Mouse (Mus musculus) right cerebral cortex, postnatal 4 days (tissue): ENCODE results near the gene Mbd4.
"Not testable (repeated sequence)": the region's sequence is repeated elsewhere in the genome, so short reads cannot be mapped to it uniquely, and the experiment has no call there.

Experiments used
- DNase-seq: peaks from one replicate; pipeline ENCODE4 v3.0.0-alpha.2; 2022

Mbd4 gene

DNA sequence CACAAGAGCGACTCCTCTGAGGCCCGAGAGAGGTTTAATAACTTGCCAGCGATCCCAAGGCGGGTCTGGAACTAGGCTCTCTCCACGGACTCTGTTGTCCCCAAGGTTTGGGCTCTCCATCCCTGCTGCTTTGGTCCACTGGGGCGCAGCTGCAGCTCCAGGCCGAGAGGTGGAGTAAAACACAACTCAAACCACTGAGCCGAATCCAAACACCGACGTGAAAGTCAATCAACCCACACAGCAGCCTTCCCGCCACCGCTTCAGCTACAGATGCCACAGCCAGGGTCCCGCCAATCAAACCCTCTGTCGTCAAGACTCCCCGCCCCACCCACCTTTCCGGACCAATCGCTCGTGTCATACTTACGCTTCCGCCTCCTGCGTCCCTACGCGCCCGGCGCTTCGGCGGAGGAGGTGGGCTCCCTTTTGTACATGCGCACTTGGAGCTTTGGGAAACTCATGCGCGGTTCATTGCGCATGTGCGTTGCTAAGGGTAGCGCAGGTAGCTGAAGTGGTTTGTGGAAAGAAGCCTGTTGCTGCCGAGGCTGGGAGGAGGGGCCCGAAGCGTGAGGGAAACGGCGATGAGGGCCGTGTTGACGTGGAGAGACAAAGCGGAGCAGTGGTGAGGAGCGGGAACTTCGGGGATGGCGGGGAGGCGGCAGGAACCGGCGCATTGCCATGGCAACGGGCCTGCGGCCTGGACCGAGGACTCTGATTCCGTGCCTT, at the start of gene Mbd4, which contains the start of gene Ift122:
Gene Mbd4 (minus strand): TSS at position 281 of the 723 bp plus-strand sequence.
Gene Ift122 (plus strand): TSS at position 380 of the 723 bp plus-strand sequence.
- peak; percentile 94 for DNase-seq

DNA sequence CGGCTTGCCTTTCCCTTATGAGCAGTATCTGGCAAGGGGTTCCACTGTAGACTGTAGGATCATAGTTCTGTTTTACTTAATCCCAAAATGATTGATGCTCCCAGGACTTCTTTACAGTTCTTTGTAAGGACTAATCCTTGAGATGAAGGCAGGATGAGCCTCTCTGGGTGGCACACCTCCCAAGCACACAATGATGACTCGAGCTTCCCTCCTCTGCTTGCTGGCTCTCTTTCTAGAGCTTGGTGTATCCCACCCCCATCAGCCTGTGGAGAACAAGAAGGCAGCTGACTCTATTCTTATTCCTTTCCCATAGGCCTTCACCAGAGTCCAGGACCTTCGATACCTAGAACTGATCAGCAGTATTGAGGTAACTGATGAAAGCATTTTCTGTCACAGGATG, 49.4 kb upstream of the Mbd4 start:
- no peak for DNase-seq

- no peak for DNase-seq
Measured at GRCm38 (mm10) chr6:115901489-115901931, 48.3 kb upstream of the Mbd4 start.

DNA sequence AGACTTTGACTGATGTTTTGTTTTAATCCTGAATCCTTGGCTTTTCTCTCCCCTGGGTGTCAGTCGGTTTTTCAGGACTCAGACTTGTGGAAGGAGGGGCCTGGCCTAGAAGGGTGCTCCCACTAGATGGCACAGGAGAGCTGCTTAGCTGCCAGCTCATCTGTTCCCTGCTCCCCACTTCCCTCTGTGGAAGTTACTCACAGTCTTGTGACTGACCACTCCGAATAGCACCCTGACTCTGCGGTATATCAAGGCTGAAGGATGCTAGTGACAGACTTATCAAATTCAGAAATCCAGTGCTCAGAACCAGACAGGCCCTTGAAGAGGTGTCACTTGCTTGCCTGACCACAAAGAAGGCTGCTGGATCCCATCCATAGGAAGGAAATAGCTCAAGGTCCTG, 47.9 kb upstream of the Mbd4 start:
- DNase-seq: peak; percentile 75

GRCm38 (mm10) chr6:115897926-115898520, 44.9 kb upstream of the Mbd4 start:
- DNase-seq: no peak

DNA sequence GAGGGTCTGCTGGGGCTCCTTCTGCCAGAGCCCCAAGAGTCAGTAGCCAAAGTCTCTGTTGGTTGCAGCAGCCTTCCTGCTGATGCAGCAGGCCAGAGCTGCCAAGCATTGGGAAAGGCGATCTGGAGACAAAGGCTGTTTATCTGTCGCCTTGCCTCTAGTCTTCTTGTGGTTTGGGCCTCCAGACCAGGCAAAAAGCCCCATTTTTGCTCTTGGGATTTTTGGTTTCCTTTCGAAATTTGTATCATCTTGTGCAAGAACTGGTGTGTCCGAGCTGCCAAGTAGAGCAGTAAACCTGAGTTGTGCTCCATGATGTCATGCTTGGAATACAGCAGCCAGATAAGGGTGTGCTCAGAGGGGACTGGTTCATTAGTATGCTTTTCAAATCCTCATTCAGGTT, 43.9 kb upstream of the Mbd4 start:
- no peak for DNase-seq

DNA sequence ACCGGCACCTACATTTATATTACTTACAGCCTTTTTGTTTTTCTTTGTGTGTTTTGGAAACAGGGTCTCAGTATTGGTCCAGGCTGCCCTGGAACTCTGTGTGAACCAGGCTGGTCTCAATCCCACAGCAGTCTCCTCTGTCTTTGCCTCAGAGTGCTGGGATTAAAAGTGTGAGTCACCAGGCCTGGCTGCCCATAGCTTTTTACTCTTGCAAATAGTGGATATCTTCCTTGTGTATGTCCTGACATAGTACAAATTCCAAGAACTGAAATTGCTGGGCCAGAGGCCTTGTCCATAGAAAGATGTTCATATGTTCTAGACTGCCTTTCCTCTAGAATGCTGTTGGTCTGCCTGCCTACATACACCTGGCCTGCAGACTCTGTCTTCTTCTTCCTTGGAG, 43.2 kb upstream of the Mbd4 start:
- no peak for DNase-seq

DNA sequence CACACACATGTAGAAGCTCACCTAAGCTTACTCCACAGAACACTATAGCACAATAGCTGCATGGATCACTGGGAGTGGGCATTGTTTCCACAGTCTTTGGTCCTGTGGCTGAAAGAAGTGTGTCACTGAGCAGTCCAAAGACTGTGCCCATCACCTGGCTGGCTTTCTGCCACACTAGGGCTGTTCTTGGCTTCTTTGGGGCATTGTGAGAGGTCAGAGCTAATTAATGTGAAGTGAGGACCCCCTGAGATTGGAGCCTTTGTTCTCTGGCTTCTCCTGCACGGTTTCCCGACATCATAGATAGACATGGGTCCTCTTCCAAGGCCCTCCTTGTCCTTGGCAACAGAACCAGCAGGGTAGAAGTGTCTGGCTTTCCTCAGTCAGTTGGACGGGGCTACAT, 39.2 kb upstream of the Mbd4 start:
- DNase-seq: no peak

DNA sequence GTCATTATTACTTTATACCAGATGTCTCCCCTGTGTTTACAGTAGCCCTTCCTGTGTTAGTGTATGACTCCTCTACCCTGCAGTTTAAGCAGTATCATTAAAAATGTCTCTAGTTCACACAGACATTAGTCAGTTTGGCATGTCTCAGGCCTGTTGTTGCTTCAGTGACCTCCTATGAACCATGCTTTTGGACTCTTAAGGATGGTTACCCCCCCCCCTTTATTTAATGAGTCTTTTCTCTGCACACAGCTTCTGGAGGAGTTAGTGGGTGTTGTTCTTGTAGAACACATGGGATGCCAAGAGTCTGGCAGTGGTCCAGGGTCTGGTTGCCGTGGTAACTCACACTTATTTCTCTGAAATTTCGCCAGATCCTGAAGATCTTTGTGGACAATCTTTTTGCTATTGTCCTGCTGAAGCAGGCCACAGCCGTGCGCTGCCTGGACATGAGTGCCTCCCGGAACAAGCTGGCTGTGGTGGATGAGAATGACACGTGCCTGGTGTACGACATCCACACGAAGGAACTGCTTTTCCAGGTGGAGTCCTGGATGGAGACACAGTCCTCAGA, 38.4 kb upstream of the Mbd4 start:
- DNase-seq: peak; percentile 93

GRCm38 (mm10) chr6:115891061-115891460, 37.9 kb upstream of the Mbd4 start:
- no peak for DNase-seq

GRCm38 (mm10) chr6:115890601-115891000, 37.4 kb upstream of the Mbd4 start:
- no peak for DNase-seq

DNA sequence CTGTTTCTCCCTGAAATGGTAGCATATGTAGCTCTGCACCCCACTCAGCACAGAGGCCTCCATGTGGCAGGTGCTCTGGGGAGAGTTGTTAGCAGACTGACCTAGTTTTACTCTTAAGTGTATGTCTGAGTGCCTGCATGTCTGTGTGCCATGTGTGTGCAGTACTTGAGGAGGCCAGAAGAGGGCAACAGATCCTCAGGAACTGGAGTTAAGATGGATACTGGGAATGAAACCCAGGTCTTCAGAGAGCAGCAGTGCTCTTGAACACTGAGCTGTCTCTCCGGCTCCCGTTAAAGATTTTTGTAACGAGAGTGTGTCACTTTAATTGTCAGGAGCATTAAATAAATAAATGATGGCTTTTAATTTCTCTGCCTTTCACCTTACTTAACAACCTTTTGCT, 35.1 kb upstream of the Mbd4 start:
- peak; percentile 41 for DNase-seq

DNA sequence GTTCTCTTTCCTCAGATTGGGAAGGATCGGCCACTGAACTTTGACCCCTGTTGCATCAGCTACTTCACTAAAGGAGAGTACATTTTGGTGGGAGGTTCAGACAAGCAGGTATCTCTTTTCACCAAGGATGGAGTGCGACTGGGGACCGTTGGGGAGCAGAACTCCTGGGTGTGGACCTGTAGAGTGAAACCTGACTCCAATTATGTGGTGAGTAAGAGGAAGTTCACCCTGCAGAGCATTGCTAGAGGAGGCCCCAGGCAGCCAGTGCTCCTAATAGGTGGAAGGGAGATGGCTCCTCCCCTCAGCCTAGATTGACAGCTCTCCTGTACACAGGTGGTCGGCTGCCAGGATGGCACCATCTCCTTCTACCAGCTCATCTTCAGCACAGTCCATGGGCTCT, 33.7 kb upstream of the Mbd4 start:
- DNase-seq: no peak

GRCm38 (mm10) chr6:115884018-115884417, 30.8 kb upstream of the Mbd4 start:
- no peak for DNase-seq

GRCm38 (mm10) chr6:115880751-115881150, 27.6 kb upstream of the Mbd4 start:
- no peak for DNase-seq

- DNase-seq: no peak
Measured at GRCm38 (mm10) chr6:115879736-115880135, 26.6 kb upstream of the Mbd4 start.

GRCm38 (mm10) chr6:115878694-115879093, 25.5 kb upstream of the Mbd4 start:
- DNase-seq: no peak

DNA sequence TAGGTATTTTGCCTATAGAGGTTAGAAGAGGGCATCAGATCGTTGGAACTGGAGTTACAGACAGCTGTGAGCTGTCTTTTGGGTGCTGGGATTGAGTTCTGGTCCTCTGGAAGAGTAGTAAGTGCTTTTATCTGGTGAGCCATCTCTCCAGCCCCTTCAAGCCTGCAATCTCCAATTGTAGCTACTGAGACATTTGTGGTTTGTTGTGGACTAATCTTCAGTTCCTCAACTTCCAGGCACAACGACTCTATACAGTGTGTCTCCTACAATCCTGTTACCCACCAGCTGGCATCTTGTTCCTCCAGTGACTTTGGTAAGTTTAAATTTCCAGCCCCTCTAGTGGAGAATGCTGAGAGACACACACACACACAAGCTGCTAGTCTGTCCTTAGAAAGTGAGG, 24.1 kb upstream of the Mbd4 start:
- no peak for DNase-seq

DNA sequence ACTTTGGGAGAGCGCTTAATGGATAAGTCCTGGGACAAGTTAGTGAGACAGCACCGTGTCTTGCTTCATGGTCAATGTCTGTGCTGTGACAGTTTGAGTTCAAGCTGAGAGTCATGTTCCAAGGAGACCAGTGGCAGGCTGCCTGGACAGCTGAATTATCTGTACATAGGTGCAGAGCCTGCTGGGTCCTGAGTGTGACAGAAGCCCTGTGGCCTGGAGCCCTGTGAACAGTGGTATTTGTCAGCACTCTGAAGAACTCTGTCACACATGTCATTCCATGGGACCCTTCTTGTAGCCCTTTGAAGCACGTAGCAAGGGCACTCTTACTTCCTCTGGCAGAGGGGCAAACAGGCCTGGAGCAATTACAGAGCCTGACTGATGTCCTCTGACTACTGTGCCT, 18.1 kb upstream of the Mbd4 start:
- not testable (repeated sequence) for DNase-seq

GRCm38 (mm10) chr6:115867157-115867556, 14.0 kb upstream of the Mbd4 start:
- not testable (repeated sequence) for DNase-seq

DNA sequence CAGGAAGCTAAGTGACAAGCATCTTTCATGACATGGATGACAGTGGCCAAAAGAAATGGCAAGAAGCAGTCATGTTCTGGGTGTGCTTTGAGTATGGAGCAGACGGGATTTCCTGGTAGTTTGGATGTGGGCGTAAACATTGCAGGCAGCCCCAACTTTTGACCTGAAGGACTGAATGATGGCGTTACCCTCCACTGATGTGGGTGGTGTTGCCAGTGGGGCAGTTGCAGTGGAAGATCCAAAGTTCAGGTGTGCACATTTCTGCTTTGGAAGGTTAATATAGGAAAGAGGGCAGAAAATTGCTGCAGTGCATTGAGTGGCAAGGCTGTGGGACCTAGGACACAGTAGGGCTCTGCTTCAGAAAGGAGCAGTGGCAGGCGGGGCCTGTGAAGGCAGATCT, 12.1 kb upstream of the Mbd4 start:
- no peak for DNase-seq

- DNase-seq: no peak
Measured at GRCm38 (mm10) chr6:115863340-115863841, 10.2 kb upstream of the Mbd4 start.

DNA sequence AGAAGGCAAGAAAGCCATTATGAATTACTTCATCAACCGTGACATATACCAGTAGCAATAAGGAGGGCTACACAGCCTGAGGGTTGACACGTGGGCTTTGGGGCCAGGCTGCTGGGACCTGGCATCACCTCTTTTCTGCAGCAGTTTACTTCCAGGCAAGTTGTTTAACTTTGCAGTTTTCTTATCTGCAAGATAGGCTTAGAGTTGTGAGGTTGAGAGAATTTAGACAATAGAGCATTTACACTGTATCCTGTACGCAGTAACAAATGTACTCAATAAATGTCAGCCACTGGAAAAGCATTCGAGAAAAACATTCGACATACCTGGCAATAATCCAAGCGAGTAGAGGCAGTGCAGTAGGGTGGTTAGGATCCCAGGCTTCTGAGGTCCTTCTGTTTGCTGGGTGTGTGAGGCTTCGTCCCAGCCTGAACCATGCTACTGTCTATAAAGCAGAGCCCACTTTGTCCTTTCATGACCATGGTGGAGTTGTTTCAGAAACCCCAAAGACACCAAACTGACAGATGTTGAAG, 6.9 kb upstream of the Mbd4 start:
- no peak for DNase-seq

DNA sequence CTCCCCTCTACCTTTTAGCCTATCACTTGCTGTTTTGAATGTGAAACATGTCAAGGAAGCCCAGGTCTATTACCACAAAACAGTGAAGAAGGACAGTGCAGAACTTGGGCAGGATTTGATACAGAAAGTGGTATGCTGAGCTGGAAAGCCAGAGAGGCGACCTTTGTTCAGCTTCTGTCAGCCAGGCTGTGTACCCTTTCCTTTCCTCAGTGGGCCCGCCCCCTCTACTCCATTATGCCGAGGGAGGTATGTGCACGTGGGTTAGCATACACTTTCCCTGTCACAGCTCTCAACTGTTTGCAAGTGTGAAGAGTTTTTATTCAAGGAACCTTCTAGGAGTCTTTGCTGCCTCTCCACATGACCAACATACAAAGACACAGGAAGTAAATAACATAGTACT, 6.1 kb upstream of the Mbd4 start:
- DNase-seq: no peak
